Mouse (Mus musculus) cerebellum, postnatal 10 days (tissue): ENCODE data around the gene Hspb8.

Experiments
- DNase-seq, 2 experiments: peaks; one replicate each; pipeline ENCODE4 v3.0.0; 2021; ENCODE audit warnings: mixed read lengths in 2 of 2

Gene Hspb8

DNA sequence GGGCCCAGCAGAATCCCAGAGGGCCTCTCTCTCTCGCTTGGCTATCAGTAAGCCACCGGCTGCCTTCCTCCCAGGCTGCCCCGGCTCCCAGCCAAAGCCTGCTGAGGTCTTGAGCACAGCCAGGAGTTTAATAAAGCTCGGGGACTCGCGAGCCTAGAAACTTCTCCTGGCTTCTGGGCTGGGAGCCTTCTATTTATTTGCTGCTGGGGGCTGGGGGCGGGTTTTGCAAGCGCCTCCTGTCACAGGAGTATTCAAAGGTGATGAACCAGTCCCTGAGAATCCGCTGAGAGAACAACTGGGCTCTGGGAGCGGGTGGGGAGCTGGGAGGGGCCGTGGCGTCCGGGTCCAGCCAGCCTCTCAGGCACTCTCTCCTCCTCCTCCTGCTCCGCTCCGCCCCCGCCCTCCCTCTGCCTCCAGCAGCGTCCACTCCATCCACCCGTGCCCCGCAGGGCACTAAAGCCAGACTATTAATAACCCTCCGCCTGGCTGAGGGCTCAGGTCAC, at the start of gene Hspb8:
Gene Hspb8, minus strand, starts transcription at position 166 of the 503 bp plus-strand sequence.
- peak; percentile 89 to 94 for DNase-seq

DNA sequence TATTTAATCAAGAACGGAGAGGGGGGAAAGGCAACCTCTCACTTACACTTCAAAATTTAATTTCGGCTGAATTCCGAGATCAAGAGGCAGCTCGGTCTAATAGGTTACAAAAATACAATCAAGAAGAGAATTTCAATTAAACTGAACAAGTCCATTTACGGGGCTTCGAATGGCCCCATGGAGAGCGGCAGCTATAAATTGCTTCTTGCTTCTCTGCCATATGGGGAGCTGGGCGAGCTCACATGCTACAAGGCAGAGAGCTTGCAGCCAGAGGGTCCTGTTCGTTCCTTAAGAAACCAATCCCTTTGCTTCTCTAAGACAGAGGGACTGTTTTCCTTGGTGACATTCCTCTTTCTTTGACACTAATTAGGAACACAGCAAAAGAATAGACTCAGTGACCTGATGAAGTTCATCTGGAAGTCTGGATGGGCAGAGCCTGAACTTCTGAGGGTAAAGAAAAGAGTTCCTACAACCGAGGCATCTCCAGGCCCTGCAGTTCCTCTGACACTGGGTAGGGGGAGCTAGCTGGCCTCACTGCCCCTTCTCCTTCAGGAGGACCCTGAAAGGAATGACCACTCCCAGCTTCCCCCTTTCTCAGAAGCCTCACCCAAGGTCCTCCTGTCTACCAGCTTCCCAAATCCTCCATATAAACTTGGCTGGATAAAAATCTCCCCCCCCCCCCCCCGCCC, 38.8 kb upstream of the Hspb8 start:
- DNase-seq = peak; percentile 41 to 57

DNA sequence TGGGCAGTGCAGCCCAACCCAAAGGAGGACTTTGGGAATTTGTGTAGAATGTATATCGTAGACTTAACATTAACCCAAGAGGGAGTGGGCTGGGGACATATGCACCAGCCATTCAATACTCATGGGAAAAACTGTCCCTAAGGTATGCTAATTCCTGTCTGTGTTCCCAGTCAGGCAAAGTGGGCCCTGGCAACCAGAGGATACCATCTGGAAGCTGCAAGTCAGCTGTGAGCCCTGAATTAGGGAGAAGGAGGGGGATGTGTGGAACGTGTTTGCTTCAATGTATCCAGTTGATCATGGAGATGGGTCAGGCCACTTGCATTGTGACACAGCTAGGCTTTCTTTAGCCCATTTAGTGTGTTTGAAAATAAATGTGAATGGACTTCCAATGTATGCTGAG, 37.3 kb upstream of the Hspb8 start:
- DNase-seq = peak in 1 of 2 experiments; percentile 58

DNA sequence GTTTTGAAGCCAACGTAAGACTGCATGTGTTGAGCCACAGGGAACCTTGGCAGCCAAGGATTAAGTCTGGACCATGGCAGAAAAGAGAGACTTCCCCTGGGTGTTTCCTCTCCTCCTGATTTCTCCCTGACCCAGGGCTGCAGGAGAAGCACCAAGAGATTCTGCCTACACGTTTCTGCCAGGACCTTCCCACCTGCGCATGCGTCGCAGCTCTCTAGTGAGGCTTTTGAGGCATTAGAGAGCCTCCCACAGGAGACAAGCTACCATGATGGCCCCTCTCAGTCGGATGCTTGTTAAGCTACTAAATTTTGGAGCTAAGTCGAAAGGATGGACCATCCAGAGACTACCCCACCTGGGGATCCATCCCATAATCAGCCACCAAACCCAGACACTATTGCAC, 35.1 kb upstream of the Hspb8 start:
- DNase-seq = no peak

DNA sequence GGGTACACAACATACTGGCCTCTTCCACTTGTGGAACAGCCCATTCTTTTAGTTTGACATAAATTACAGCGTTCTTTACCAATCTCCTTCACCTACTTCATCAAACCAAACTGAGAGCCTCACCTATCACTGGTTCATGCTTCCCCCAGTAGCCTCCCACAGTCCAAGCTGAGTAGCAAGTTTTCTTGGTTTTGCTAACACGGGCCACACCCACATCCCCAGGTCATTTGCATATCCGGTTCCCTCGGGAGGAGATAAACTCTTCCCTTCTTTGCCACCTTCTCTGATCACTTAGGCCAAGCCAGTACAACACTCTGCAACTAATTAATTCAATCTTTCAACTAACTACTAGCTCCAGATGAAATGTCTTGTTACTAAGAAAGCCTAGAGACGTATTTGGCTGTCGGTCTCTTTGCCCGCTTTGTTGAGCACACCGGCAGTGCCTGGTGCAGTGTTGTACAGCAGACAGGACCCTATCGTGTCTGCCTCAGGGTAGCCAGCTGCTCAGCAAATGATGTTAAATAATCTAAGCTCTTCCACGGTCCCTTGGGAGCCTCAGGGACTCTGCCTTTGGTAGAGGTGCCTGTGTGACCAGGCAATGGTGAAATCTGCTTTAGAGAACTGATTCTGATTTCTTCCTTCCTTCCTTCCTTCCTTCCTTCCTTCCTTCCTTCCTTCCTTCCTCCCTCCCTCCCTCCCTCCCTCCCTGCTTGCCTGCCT, 34.3 kb upstream of the Hspb8 start:
- DNase-seq = no peak

DNA sequence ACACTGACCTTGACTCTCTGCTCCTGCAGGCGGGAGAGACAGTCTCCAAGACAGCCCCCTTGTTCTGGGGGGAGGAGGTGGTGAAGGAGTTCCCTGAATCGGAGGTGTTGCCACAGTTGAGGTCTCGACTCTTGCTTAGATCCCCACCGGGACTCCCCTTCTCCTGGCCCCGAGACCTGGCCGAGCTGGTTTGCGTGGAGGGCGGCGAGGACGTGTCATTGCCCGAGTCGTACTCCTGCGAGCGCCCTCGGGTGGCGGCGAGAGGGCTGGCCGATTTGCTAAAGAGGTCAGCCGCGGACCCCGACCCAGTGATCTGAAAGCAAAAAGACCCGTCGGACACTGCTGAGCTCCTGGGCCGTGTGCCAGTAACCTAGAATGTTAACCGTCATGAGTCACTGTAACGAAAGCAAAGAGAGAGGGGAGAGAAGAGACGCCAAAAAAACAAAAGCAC, 30.8 kb upstream of the Hspb8 start:
- peak; percentile 92 to 95 for DNase-seq

DNA sequence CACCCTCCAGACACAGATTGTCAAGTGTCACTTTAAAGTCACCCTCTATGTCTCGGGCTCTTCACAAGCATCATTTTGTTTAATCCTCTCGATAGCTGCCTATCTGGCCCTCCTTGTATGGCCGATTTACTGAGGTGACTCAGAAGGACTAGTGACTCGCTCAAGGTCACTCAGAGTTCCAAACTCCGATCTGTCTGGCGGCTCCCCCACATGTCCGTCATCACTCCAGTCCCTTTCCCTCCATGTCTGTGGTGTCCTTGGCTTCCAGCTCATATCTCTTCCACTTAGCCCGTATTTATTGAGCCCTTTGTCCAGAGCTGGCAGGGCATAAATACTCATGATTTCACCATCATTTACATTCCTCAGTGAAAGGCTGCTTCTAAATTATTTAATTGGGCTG, 28.2 kb upstream of the Hspb8 start:
- DNase-seq = no peak

DNA sequence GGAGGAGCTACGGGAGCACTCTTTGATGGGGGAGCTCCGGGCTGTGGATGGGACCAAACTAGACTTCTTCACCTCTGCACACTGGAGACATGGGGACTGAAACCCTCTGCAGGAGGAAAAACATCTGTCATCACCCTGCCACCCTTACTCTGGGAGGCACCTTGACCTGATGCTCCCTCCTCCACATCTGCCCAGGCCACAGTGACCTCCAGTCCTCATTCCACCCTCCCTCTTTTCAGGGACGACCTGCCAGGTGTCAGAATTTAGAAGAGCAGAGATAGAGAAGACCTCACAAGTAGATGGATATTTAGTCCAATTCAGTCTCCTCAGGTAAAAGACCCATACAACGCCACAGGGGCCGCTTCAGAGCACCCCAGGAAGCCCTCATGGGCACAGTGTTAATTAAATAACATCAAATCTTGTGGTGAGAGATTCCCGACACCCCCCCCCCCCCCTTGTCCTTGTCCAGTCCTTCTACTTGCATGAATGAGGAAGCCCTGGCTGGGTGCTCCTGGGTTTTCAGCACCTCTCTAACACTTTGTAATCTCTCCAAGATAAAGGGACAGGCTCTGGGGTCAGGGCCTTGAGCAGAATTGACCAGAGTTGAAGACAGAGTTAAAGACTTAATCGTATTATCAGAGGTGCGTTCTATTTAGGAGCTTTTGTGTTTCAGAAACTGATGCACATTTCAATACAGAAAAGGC, 27.0 kb upstream of the Hspb8 start:
- no peak for DNase-seq

DNA sequence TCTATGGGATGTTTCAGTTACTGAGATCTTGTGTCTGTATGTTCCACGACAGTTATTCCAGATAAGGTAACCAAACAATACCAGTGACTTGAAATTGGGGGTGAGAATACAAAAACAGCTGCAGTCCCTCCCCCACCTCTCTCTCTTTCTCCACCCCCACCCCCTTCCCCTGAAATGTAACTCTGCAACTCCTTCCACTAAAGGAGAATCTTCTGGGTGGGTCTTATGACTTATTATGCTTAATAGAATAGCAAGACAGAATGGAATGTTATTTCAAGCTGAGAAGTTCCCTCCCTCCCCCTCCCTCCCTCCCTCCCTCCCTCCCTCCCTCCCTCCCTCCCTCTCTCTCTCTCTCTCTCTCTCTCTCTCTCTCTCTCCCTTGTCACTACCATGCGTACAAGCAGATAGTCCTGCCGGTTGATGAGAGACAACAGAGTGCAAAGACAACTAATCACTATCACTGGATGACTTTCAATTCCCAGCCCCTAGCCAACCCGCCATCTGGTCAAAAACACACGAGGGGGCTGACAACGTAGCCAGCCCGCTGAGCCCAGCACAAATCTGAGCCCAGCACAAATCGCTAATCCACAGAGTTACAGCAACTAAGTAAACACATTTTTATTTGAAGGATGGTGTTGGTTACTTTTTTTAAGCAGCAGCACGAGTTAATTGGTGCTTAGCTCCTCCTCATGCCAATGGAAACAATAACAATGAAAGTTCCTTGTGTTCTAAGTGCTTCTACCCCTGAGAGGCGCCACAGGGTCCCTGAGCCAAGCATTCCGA, 25.9 kb upstream of the Hspb8 start:
- peak; percentile 74 to 83 for DNase-seq

DNA sequence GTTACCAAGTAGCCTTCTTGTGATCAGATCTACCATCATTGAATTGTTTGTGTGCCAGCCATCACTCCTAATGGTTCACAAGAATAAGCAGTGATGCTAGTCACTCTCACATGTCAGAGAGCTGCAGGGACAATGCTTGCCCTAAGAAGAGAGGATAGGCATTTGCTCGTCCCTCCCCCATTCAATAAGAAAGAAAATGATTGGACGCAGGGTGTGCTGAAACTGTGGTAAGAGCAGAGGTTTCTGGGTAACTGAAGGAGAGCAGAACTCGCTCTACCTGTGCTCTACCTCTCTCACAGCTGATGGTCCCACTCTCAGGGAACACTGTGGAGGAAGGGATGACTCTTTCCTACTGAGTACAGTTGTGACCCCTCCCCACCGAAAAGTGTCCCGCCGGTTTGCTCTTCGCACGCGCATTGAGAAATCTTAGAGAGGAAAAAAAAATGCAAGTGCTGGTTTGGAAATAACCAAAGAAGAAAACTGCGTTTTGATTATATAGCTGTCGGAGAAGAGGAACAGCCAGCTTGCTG, 25.2 kb upstream of the Hspb8 start:
- DNase-seq = no peak

DNA sequence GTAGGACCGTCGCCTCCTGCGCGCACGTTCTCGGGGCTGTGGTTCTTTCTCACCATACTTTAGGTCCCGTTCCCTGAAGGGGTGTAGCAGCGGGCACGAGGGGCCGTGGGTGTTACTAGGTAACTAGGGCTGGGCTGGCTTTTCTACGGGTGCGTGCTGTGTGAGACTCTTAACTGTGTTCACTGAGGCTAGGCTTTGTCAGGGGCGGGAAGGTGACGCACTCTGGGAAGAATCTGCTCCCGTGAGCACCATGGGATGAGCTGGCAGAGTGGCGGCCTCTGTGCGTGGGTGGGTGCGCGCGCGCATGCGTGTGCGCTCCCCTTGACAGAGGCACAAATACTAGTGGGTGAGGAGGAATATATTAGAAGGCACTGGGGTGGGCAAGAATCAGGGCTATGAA, 23.9 kb upstream of the Hspb8 start:
- no peak for DNase-seq

DNA sequence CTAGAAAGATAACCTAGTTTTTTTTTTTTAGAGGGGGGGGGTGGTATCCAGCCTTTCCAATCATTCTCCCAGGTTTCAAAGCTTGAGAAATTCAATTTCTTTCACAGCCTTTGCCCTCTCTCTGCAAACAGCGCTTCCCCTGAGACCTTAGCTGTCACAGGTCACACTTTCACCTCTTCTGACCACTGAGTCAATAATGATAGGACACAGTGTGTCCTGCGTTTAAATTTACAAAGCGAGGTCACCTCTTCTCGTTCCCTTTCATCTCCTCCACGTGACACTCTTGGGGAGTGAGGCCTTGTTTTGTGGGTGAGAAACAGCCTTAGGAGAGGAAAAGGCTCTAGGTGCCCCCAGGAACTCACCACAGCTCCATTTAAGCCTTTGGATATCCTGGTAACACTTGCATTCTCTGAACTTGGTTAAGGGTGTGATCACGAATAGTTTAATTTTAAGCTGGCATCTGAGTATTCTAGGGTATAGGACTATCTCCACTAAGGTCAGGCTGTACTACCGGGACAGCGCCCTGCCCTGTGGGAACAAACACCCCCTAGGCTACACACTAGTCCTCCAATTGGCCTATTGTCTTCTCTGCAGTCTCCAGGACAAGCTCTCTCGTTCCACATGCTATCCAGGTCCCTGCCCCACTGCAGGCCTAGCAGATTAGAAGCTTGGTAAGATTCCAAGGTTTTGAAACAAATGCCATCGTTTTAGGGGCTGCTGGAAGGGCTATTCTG, 23.1 kb upstream of the Hspb8 start:
- no peak for DNase-seq

DNA sequence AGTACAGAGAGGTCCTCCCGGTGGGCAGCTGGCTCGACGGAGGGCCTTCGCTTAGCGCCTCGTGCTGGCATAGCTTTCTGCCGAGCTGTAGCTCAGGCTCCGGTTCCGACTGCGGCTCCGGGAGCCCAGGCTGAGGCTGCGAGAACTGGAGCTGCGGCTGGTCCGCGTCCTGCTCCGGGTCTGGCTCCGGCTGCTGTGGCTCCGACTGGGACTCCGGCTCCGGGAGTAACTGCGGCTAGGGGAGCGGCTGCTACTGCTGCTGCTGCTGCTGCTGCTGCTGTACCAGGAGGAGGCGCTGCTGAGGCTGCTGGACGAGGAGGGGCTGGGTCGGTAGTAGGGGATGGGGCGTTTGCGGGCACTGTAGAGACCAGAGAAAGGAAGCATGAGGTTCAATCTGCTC, 21.9 kb upstream of the Hspb8 start:
- DNase-seq = peak; percentile 72 to 82

DNA sequence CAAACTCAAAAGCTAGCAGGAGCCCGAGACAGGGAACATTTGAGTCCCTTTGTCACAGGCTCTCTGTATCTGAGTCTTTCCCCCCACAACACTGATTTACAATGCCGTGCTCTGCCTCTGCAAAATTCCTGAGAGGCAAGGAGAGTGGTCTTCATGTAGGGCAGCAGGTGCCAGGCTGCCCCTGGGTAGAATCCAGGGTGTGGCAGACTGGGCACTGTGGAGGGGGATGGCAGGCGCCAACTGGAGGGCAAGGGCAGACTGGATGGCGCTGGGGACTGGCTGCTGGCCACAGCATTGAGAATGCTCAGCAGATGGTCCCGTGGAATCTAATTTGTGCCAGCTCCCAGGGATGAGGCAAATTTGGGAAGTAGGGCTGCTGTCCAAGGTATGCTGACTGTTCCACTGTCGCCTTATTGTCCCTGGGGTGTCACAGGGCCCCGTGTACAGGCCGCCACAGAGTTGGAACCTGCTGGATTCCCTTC, 20.8 kb upstream of the Hspb8 start:
- peak; percentile 94 to 96 for DNase-seq

DNA sequence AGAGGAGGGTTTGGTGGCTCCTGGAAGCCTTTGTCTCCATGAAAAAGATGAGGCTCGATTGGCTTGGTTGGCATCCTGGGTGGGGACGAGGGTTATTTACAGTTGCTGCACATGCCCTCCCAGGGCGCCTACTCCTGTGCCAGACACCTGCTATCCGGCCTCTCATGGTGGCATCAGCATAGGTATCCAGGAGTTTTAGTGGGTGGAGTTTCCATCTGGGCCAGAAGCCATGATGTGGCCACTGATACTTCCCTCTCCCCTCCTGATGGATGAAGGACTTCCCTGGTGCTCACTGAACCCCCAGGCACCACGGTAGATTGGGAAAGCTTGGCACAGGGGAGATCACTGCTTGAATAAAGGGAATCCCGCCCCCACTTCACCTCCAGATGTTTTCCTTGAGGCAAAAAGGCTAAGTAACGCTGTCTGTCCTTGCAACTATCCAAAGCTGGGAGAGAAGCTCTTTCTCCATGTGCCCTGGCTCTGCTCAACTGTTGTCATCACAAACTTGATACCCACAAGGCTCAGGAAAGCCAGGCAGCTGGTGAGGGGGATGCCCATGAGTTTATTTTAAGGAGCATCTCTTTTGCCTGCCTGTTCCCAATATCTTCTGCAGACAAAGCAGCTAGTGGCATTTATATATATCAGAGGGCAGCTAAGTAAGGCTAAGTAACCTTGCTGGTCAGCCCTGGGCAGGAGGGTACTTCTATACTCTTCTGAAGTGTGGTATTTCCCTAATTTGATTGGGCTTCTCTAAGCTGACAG, 20.2 kb upstream of the Hspb8 start:
- DNase-seq = peak; percentile 57 to 77

DNA sequence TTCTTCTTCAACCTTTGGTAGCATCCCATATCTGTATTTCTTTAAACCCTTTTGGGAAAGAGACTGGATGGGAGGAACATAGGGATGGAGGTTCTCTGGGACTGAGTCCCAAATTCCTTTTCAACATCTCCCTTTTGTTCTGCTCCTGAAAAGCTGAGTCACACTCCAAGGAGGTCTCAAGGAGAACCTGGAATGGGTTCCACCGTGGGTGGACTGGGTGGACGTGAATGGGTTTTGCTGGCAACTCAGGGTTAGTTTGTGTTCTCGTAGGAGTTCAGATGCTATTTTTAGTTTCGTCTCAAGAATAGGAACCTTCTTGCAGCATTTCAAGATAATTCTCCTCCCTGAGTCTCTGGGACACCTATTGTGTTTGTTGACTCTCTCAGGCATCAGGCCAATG, 17.6 kb upstream of the Hspb8 start:
- no peak for DNase-seq

DNA sequence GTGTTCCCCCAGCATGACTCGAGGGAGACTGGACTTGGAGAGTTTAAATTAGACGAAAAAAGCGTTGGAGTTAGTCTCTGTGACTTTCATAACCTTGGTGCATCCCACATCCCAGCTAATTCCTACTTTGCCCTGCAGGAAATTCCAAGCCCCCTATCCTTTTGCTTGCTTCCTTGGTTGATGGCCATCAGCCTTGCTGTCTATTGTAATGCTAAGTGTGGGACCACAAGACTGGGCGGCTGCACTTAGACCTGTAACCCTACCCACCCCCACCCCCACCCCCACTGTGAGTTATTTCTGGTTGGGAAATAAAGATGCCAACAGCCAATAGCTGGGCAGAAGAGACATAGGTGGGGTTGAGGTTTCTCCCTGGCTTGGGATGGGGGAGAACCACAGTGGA, 15.7 kb upstream of the Hspb8 start:
- DNase-seq = no peak

DNA sequence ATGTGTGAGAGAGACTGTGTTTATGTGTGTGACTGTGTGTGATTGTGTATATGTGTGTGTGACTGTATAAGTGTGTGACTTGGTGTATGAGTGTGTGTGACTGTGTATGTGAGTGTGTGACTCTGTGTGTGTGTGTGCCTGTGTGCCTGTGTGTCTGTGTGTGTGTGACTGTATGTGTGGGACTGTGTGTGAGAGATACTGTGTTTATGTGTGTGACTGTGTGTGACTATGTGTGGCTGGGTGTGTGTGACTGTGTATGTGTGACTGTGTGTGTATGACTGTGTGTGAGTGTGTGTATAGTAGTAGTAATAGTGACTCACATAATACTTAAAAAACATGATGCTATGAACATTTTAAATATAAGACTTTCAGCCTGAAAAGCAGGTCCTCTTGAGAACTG, 13.5 kb upstream of the Hspb8 start:
- DNase-seq = no peak

DNA sequence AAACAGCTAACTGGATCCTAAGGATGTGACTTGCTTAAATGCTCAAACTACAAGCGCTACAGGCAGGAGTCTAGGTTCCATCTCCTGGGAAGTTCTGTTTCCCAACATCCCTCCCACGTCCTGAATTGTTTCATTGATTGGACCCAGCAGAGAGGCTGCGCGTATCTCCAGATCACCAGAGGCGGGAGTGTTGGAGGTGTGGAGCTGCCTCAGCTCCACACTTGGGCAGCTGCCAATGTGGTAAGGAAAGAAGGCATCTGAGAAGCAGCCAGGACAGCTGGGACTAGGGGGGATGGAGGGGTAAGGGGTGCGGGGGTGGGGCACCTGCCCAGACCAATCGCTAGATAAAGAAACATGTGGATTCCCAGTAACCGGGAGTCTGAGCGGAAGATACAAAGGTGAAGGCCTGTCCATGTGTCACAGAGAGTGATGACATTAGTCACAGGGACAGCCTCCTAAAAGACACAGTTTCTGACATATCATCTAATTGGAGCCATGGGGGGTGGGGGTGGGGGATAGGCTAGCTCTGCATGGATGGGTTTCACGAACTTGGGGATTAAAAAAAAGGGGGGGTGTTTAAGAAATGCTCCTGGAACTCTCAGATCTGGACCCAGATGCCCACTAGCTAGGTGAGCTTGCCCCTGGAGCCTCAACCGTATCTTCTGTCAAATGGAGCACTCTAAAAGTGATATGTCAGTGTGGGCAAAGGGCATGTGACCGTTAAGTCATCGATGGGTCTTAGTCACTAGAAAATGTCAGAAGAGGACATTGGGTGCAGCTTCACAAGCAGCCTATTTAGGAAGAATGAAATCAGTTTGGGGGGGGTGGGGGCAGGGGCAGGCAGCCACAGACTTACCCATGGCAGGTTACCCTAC, 12.5 kb upstream of the Hspb8 start:
- DNase-seq = peak in 1 of 2 experiments; percentile 59

DNA sequence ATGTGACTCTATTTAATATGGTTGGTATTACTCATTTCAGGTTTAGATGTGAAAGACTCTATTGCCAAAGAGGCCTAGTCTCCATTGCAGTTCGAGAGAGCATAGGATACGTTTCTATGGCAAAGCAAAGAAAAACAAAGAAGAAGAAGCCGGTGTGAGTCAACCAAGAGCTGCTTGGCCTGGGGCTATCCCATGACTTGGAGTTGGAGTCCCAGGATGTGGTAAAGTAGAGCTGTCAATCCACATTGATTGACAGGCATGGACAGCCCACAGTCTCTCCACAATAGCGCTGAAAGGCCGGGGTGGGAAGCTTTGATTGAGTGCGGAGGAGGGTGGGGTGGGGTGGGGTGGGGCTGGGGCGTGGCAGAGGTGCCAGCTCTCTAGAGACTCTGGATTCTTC, 10.2 kb upstream of the Hspb8 start:
- DNase-seq = no peak
